Mouse (Mus musculus) heart, embryonic 12.5 days (tissue): ENCODE results near the gene Tti1. TPM values are rescaled to one million over a fixed set of nuclear protein-coding genes. Genes with fewer than 3 reads are reported as not detected.

Experiments
- ATAC-seq: fragments of 200-750 bp; cut with Nextera tagmentation; 2 replicates; pipeline ENCODE4 v1.8.0; 2017; ENCODE audit warnings: moderate TSS enrichment, moderate library complexity; ENCODE audit not compliant: insufficient number of reproducible peaks, low FRiP score
- H3K27ac ChIP-seq: fragments of 300-500 bp; sonication (generic); 2 replicates; pipeline ENCODE4 v1.5.1; 2016; ENCODE audit warnings: mild to moderate bottlenecking, moderate library complexity; ENCODE audit not compliant: poor library complexity, severe bottlenecking
- H3K27me3 ChIP-seq: fragments of 300-500 bp; sonication (generic); replicated peaks from 2 replicates; pipeline ENCODE4 v1.6.1; 2016; ENCODE audit warnings: mild to moderate bottlenecking, moderate library complexity
- H3K36me3 ChIP-seq: fragments of 300-500 bp; sonication (generic); 2 replicates; pipeline ENCODE4 v1.6.1; 2016; ENCODE audit warnings: mild to moderate bottlenecking, moderate library complexity
- H3K4me1 ChIP-seq: fragments of 300-500 bp; sonication (generic); replicated peaks from 2 replicates; pipeline ENCODE4 v1.6.1; 2016; ENCODE audit warnings: mild to moderate bottlenecking
- H3K4me2 ChIP-seq: fragments of 300-500 bp; sonication (generic); 2 replicates; pipeline ENCODE4 v1.6.1; 2016; ENCODE audit warnings: mild to moderate bottlenecking, moderate library complexity
- H3K4me3 ChIP-seq: fragments of 300-500 bp; sonication (generic); 2 replicates; pipeline ENCODE4 v1.5.1; 2016; ENCODE audit warnings: mild to moderate bottlenecking
- H3K9ac ChIP-seq: fragments of 300-500 bp; sonication (generic); 2 replicates; pipeline ENCODE4 v1.6.1; 2016; ENCODE audit warnings: mild to moderate bottlenecking, moderate library complexity
- H3K9me3 ChIP-seq: fragments of 300-500 bp; sonication (generic); replicated peaks from 2 replicates; pipeline ENCODE4 v1.6.1; 2016; ENCODE audit warnings: mild to moderate bottlenecking, moderate library complexity
- WGBS: fragments of 180-500 bp; shearing (Covaris S2); methylation state at CpG from one replicate; pipeline ENCODE4 v1.1.7; 2016; 5-methylcytosine and 5-hydroxymethylcytosine counted together
- polyA plus RNA-seq: library from polyadenylated mRNA; unstranded; fragments of >200 nt; fragmentation: Nextera tagmentation; extraction: Ambion mirVana; gene quantifications from 2 replicates; pipeline ENCODE4 v1.2.1, GENCODE M21; 2016

Tti1 gene
- polyA plus RNA-seq, result 28.1 and 30.3 TPM in 2 replicates

GRCm38 (mm10) chr2:158028354-158028863 lies at the start of gene Tti1, which contains the start of gene Rprd1b:
TSS of gene Tti1 (minus strand) at chr2:158028433.
TSS of gene Rprd1b (plus strand) at chr2:158028497.
- peak within 1 kb of the TSS; percentile 85 for H3K4me2 ChIP-seq
- H3K27ac ChIP-seq, result peak within 1 kb of the TSS; percentile 95
- no peaks in the 10 kb centered on the region for H3K27me3 ChIP-seq
- H3K36me3 ChIP-seq, result peaks cover 3% of the 10 kb centered on the region; the same call in 1 of the 2 replicates
- H3K9ac ChIP-seq, result peak within 1 kb of the TSS; percentile 98
- no peaks in the 10 kb centered on the region for H3K9me3 ChIP-seq
- peaks cover 37% of the 10 kb centered on the region for H3K4me1 ChIP-seq
- H3K4me3 ChIP-seq, result peak within 1 kb of the TSS; percentile 88
- peak; percentile 93 for ATAC-seq
- under 1% methylated on average over 52 of the region's 52 CpGs for WGBS

GRCm38 (mm10) chr2:158077981-158078380 lies 49.7 kb upstream of the Tti1 start:
- Histone ChIP-seq H3K4me3 (no peak overlapping the region), H3K9me3 (no peaks in the 10 kb centered on the region), H3K36me3 (peaks cover 48% of the 10 kb centered on the region), H3K4me1 (peaks cover 1% of the 10 kb centered on the region; the same call in 1 of the 2 replicates), H3K27ac (no peak overlapping the region), H3K4me2 (no peak overlapping the region), H3K27me3 (no peaks in the 10 kb centered on the region), H3K9ac (no peak overlapping the region)
- ATAC-seq, result no peak
- WGBS, result 81% methylated on average over 2 of the region's 2 CpGs

- no peak for ATAC-seq
- Histone ChIP-seq H3K36me3 (peaks cover 59% of the 10 kb centered on the region), H3K4me2 (no peak overlapping the region), H3K27ac (no peak overlapping the region), H3K27me3 (no peaks in the 10 kb centered on the region), H3K9ac (no peak overlapping the region), H3K9me3 (no peaks in the 10 kb centered on the region), H3K4me1 (peaks cover 14% of the 10 kb centered on the region), H3K4me3 (no peak overlapping the region)
- 92% methylated on average over 6 of the region's 6 CpGs for WGBS
These were observed 48.5 kb upstream of the Tti1 start for GRCm38 (mm10) chr2:158076690-158077089.

- H3K4me3 ChIP-seq, result no peak overlapping the region
These were observed 46.6 kb upstream of the Tti1 start for GRCm38 (mm10) chr2:158074835-158075234.

GRCm38 (mm10) chr2:158071633-158071995 lies 43.4 kb upstream of the Tti1 start:
- Histone ChIP-seq H3K4me2 (no peak overlapping the region), H3K27me3 (no peaks in the 10 kb centered on the region), H3K9me3 (no peaks in the 10 kb centered on the region), H3K27ac (peak overlapping the region; percentile 56), H3K4me1 (peaks cover 40% of the 10 kb centered on the region), H3K36me3 (peaks cover 75% of the 10 kb centered on the region), H3K4me3 (no peak overlapping the region), H3K9ac (peak overlapping the region; percentile 21; the same call in 1 of the 2 replicates)
- no peak for ATAC-seq
- WGBS, result 83% methylated on average over 5 of the region's 5 CpGs

More at GRCm38 (mm10) chr2:158074835-158075234, 46.6 kb upstream of the Tti1 start:
- no peak overlapping the region for H3K27ac ChIP-seq
- H3K4me2 ChIP-seq, result no peak overlapping the region
- H3K4me1 ChIP-seq, result peaks cover 26% of the 10 kb centered on the region
- H3K36me3 ChIP-seq, result peaks cover 75% of the 10 kb centered on the region
- H3K9me3 ChIP-seq, result no peaks in the 10 kb centered on the region
- ATAC-seq, result no peak
- H3K9ac ChIP-seq, result no peak overlapping the region
- H3K27me3 ChIP-seq, result no peaks in the 10 kb centered on the region
- WGBS, result 92% methylated on average over 5 of the region's 5 CpGs

GRCm38 (mm10) chr2:158070885-158071632 lies 42.8 kb upstream of the Tti1 start:
- WGBS, result 57% methylated on average over 3 of the region's 3 CpGs
- H3K4me1 ChIP-seq, result peaks cover 43% of the 10 kb centered on the region
- H3K9ac ChIP-seq, result peak overlapping the region; percentile 21; the same call in 1 of the 2 replicates
- H3K4me3 ChIP-seq, result no peak overlapping the region
- peak overlapping the region; percentile 56 for H3K27ac ChIP-seq
- H3K9me3 ChIP-seq, result no peaks in the 10 kb centered on the region
- no peak overlapping the region for H3K4me2 ChIP-seq
- no peak for ATAC-seq
- no peaks in the 10 kb centered on the region for H3K27me3 ChIP-seq
- peaks cover 69% of the 10 kb centered on the region for H3K36me3 ChIP-seq

GRCm38 (mm10) chr2:158068444-158068971 lies 40.3 kb upstream of the Tti1 start:
- Histone ChIP-seq H3K4me3 (no peak overlapping the region), H3K27ac (no peak overlapping the region), H3K4me1 (peaks cover 63% of the 10 kb centered on the region), H3K9ac (no peak overlapping the region), H3K4me2 (no peak overlapping the region), H3K9me3 (no peaks in the 10 kb centered on the region), H3K27me3 (no peaks in the 10 kb centered on the region), H3K36me3 (peaks cover 44% of the 10 kb centered on the region)
- no peak for ATAC-seq

- H3K4me1 ChIP-seq, result peaks cover 55% of the 10 kb centered on the region
- H3K4me2 ChIP-seq, result no peak overlapping the region
- ATAC-seq, result no peak
- H3K36me3 ChIP-seq, result peaks cover 35% of the 10 kb centered on the region
- no peaks in the 10 kb centered on the region for H3K9me3 ChIP-seq
- H3K27ac ChIP-seq, result peak overlapping the region; percentile 88
- 95% methylated on average over 5 of the region's 5 CpGs for WGBS
- H3K27me3 ChIP-seq, result no peaks in the 10 kb centered on the region
- H3K4me3 ChIP-seq, result no peak overlapping the region
- no peak overlapping the region for H3K9ac ChIP-seq
These were observed 39.1 kb upstream of the Tti1 start for GRCm38 (mm10) chr2:158067260-158067824.

- no peaks in the 10 kb centered on the region for H3K9me3 ChIP-seq
- H3K4me3 ChIP-seq, result no peak overlapping the region
- H3K27me3 ChIP-seq, result no peaks in the 10 kb centered on the region
- peak overlapping the region; percentile 24; the same call in 1 of the 2 replicates for H3K4me2 ChIP-seq
- H3K36me3 ChIP-seq, result peaks cover 33% of the 10 kb centered on the region
- H3K4me1 ChIP-seq, result peaks cover 46% of the 10 kb centered on the region
- peak overlapping the region; percentile 88 for H3K27ac ChIP-seq
- H3K9ac ChIP-seq, result no peak overlapping the region
- ATAC-seq, result 0 out of 2 replicates have a peak, but pooled peaks have one; percentile 37
These were observed 38.2 kb upstream of the Tti1 start for GRCm38 (mm10) chr2:158066456-158066855.

GRCm38 (mm10) chr2:158065064-158065463 lies 36.8 kb upstream of the Tti1 start:
- Histone ChIP-seq H3K9me3 (no peaks in the 10 kb centered on the region), H3K4me3 (no peak overlapping the region)
- 48% methylated on average over 5 of the region's 5 CpGs for WGBS

GRCm38 (mm10) chr2:158064571-158065048 lies 36.4 kb upstream of the Tti1 start:
- H3K36me3 ChIP-seq, result peaks cover 37% of the 10 kb centered on the region
- no peaks in the 10 kb centered on the region for H3K27me3 ChIP-seq
- WGBS, result 27% methylated on average over 3 of the region's 3 CpGs
- peak overlapping the region; percentile 59 for H3K27ac ChIP-seq
- 0 out of 2 replicates have a peak, but pooled peaks have one; percentile 34 for ATAC-seq
- H3K9ac ChIP-seq, result no peak overlapping the region
- no peak overlapping the region for H3K4me2 ChIP-seq
- H3K9me3 ChIP-seq, result no peaks in the 10 kb centered on the region
- peaks cover 37% of the 10 kb centered on the region for H3K4me1 ChIP-seq
- H3K4me3 ChIP-seq, result no peak overlapping the region

More at GRCm38 (mm10) chr2:158065064-158065463, 36.8 kb upstream of the Tti1 start:
- Histone ChIP-seq H3K36me3 (peaks cover 34% of the 10 kb centered on the region), H3K27ac (peak overlapping the region; percentile 89), H3K9ac (0 out of 2 replicates have a peak overlapping the region, but pooled peaks have one; percentile 20), H3K4me2 (no peak overlapping the region), H3K4me1 (peaks cover 37% of the 10 kb centered on the region), H3K27me3 (no peaks in the 10 kb centered on the region)
- peak; percentile 35; the same call in 1 of the 2 replicates for ATAC-seq
